Mouse (Mus musculus): Measurements from ENCODE around the gene Cln5. TPM values are rescaled to one million over a fixed set of nuclear protein-coding genes. Genes with fewer than 3 reads are reported as not detected.
A peak's percentile ranks its signal among the peaks of the same experiment; 100 is the strongest.

Cln5 gene
- polyA plus RNA-seq (2015; fragmentation: Nextera tagmentation; extraction: Ambion mirVana), result 21.8 and 21.9 TPM in 2 replicates

- Histone ChIP-seq H3K27me3 (ENCODE audit: control insufficient read depth, insufficient read depth, low read length) (no peaks in the 10 kb centered on the region), H3K9ac (ENCODE audit: low read length) (peak within 1 kb of the TSS; percentile 79), H3K4me2 (replicated peaks; ENCODE audit: low read depth) (peak within 1 kb of the TSS; percentile 96), H3K36me3 (ENCODE audit: control insufficient read depth, insufficient read depth, low read length) (peaks cover 5% of the 10 kb centered on the region; the same call in 1 of the 2 replicates), H3K27ac (replicated peaks) (peak within 1 kb of the TSS; percentile 94), H3K4me1 (replicated peaks; ENCODE audit: control insufficient read depth, insufficient read depth) (no peaks in the 10 kb centered on the region), H3K4me3 (ENCODE audit: low read depth, low read length) (peak within 1 kb of the TSS; percentile 73), H3K9me3 (ENCODE audit: control insufficient read depth, low read length) (no peaks in the 10 kb centered on the region)
- DNase-seq (ENCODE audit: low spot score) (peak; percentile 97), ATAC-seq (ENCODE audit: low FRiP score, low TSS enrichment) (peak; percentile 98)
- under 1% methylated on average over 65 of the region's 65 CpGs for WGBS
- TF ChIP-seq CTCF (IDR thresholded peaks at IDR 0.05; ENCODE audit: low read depth), result peak; percentile 65
- TF ChIP-seq EP300 (optimal IDR thresholded peaks at IDR 0.05), result no peak
Observed at GRCm38 (mm10) chr14:103069864-103070611, at the start of gene Cln5. Cln5 (plus strand) TSS chr14:103070216.

DNA sequence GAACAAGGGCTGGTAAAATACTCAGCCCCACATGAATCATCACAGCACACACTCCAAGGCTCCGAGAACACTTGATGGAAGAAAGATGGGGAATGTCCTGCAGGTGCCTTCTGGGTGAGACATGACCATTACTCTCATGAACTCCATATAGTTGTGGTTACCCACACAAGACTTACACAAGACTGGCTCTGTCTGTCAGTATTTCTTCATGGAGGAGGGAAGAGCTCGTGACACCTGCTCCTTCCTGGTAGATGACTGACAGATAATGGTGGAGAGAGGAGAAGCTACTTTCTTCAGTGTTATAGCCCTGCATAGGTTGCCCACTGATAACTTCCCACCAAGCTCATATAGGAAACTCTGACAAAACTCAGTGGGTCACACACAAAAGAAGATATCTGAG, 40.8 kb upstream of the Cln5 start:
- Histone ChIP-seq H3K27me3 (ENCODE audit: control insufficient read depth, insufficient read depth, low read length) (no peaks in the 10 kb centered on the region), H3K27ac (replicated peaks) (no peak overlapping the region), H3K4me2 (replicated peaks; ENCODE audit: low read depth) (no peak overlapping the region), H3K4me1 (replicated peaks; ENCODE audit: control insufficient read depth, insufficient read depth) (no peaks in the 10 kb centered on the region), H3K9ac (ENCODE audit: low read length) (no peak overlapping the region), H3K4me3 (ENCODE audit: low read depth, low read length) (no peak overlapping the region), H3K36me3 (ENCODE audit: control insufficient read depth, insufficient read depth, low read length) (no peaks in the 10 kb centered on the region), H3K9me3 (ENCODE audit: control insufficient read depth, low read length) (no peaks in the 10 kb centered on the region)
- ATAC-seq (ENCODE audit: low FRiP score, low TSS enrichment) (no peak), DNase-seq (ENCODE audit: low spot score) (no peak)
- TF ChIP-seq EP300 (optimal IDR thresholded peaks at IDR 0.05) (no peak), CTCF (IDR thresholded peaks at IDR 0.05; ENCODE audit: low read depth) (no peak)
- WGBS, result 77% methylated on average over 2 of the region's 2 CpGs

- Histone ChIP-seq H3K27me3 (ENCODE audit: control insufficient read depth, insufficient read depth, low read length) (no peaks in the 10 kb centered on the region), H3K4me2 (replicated peaks; ENCODE audit: low read depth) (no peak overlapping the region), H3K9me3 (ENCODE audit: control insufficient read depth, low read length) (no peaks in the 10 kb centered on the region), H3K36me3 (ENCODE audit: control insufficient read depth, insufficient read depth, low read length) (no peaks in the 10 kb centered on the region), H3K4me1 (replicated peaks; ENCODE audit: control insufficient read depth, insufficient read depth) (no peaks in the 10 kb centered on the region), H3K9ac (ENCODE audit: low read length) (no peak overlapping the region), H3K4me3 (ENCODE audit: low read depth, low read length) (no peak overlapping the region), H3K27ac (replicated peaks) (no peak overlapping the region)
- 40% methylated on average over 10 of the region's 10 CpGs for WGBS
- TF ChIP-seq EP300 (optimal IDR thresholded peaks at IDR 0.05) (no peak), CTCF (IDR thresholded peaks at IDR 0.05; ENCODE audit: low read depth) (no peak)
- DNase-seq (ENCODE audit: low spot score) (no peak), ATAC-seq (ENCODE audit: low FRiP score, low TSS enrichment) (peak; percentile 29; the same call in 1 of the 2 replicates)
Observed at GRCm38 (mm10) chr14:103033271-103033823, 36.7 kb upstream of the Cln5 start.

DNA sequence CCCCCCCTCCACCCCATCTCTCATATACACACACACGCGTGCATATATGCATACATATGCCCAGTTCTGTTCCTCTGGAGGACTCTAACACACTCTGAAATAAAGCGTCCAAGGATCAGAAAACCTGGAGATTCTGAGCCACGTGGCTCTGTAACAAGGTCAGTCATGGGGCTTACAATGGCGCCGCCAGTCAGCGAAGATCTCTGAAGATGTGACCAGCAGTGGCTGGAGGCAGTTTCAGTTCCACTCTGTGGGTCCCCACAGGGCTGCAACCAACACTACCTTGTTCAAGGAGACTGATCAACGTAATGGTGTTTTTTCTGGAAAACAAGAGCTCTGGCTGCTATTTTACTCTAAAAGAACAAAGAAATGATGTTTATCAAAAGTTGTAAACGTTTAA, 35.9 kb upstream of the Cln5 start:
- Histone ChIP-seq H3K27ac (replicated peaks) (no peak overlapping the region), H3K9ac (ENCODE audit: low read length) (no peak overlapping the region), H3K9me3 (ENCODE audit: control insufficient read depth, low read length) (no peaks in the 10 kb centered on the region), H3K36me3 (ENCODE audit: control insufficient read depth, insufficient read depth, low read length) (no peaks in the 10 kb centered on the region), H3K4me3 (ENCODE audit: low read depth, low read length) (no peak overlapping the region), H3K4me2 (replicated peaks; ENCODE audit: low read depth) (no peak overlapping the region), H3K4me1 (replicated peaks; ENCODE audit: control insufficient read depth, insufficient read depth) (no peaks in the 10 kb centered on the region), H3K27me3 (ENCODE audit: control insufficient read depth, insufficient read depth, low read length) (no peaks in the 10 kb centered on the region)
- 82% methylated on average over 9 of the region's 9 CpGs for WGBS
- no peak for DNase-seq (ENCODE audit: low spot score)
- no peak for TF ChIP-seq EP300 (optimal IDR thresholded peaks at IDR 0.05)
- TF ChIP-seq CTCF (IDR thresholded peaks at IDR 0.05; ENCODE audit: low read depth), result no peak
- no peak for ATAC-seq (ENCODE audit: low FRiP score, low TSS enrichment)

DNA sequence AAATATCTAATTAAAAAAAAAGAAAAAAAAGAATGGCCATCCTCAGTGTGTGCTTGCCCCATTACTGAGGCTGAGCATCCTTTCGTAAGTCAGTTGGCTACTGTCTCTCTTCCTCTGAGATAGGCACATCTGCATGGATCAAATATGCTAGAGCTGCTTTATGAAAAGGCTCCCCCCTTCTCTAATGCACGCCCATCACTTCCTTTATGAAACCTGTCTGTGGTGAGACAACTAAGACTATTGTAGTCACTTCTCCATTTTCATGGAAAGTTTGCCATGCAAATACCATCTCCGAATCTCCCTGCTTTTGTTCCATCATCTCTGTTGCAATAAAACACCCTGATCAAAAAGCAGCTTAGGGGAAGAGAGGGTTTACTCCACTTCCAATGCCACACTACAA, 33.0 kb upstream of the Cln5 start:
- H3K27me3 ChIP-seq (ENCODE audit: control insufficient read depth, insufficient read depth, low read length), result no peaks in the 10 kb centered on the region
- DNase-seq (ENCODE audit: low spot score), result no peak
- 80% methylated on average over 3 of the region's 3 CpGs for WGBS
- ATAC-seq (ENCODE audit: low FRiP score, low TSS enrichment), result no peak
- no peaks in the 10 kb centered on the region for H3K36me3 ChIP-seq (ENCODE audit: control insufficient read depth, insufficient read depth, low read length)
- H3K4me1 ChIP-seq (replicated peaks; ENCODE audit: control insufficient read depth, insufficient read depth), result no peaks in the 10 kb centered on the region
- H3K9ac ChIP-seq (ENCODE audit: low read length), result no peak overlapping the region
- no peaks in the 10 kb centered on the region for H3K9me3 ChIP-seq (ENCODE audit: control insufficient read depth, low read length)
- no peak overlapping the region for H3K4me2 ChIP-seq (replicated peaks; ENCODE audit: low read depth)
- TF ChIP-seq CTCF (IDR thresholded peaks at IDR 0.05; ENCODE audit: low read depth) (no peak), EP300 (optimal IDR thresholded peaks at IDR 0.05) (no peak)
- no peak overlapping the region for H3K27ac ChIP-seq (replicated peaks)
- no peak overlapping the region for H3K4me3 ChIP-seq (ENCODE audit: low read depth, low read length)

- no peak within 1 kb of the TSS for H3K4me2 ChIP-seq (replicated peaks; ENCODE audit: low read depth)
- no peak within 1 kb of the TSS for H3K27ac ChIP-seq (replicated peaks)
- H3K9me3 ChIP-seq (ENCODE audit: control insufficient read depth, low read length), result no peaks in the 10 kb centered on the region
- DNase-seq (ENCODE audit: low spot score) (no peak), ATAC-seq (ENCODE audit: low FRiP score, low TSS enrichment) (no peak)
- no peak within 1 kb of the TSS for H3K9ac ChIP-seq (ENCODE audit: low read length)
- no peaks in the 10 kb centered on the region for H3K4me1 ChIP-seq (replicated peaks; ENCODE audit: control insufficient read depth, insufficient read depth)
- H3K27me3 ChIP-seq (ENCODE audit: control insufficient read depth, insufficient read depth, low read length), result no peaks in the 10 kb centered on the region
- TF ChIP-seq EP300 (optimal IDR thresholded peaks at IDR 0.05), result no peak
- no peak for TF ChIP-seq CTCF (IDR thresholded peaks at IDR 0.05; ENCODE audit: low read depth)
- WGBS, result 75% methylated on average over 2 of the region's 2 CpGs
- no peak within 1 kb of the TSS for H3K4me3 ChIP-seq (ENCODE audit: low read depth, low read length)
- no peaks in the 10 kb centered on the region for H3K36me3 ChIP-seq (ENCODE audit: control insufficient read depth, insufficient read depth, low read length)
Observed at GRCm38 (mm10) chr14:103046677-103047076, 23.3 kb upstream of the Cln5 start, which contains the start of gene Acod1. Acod1 (plus strand) TSS chr14:103046977.
